Mouse (Mus musculus): ENCODE measurements around the gene Zfpm1.

GRCm38 (mm10) chr8:122319708-122320075, 37.8 kb downstream of the Zfpm1 start:
- TF ChIP-seq FLI1 (IDR thresholded peaks at IDR 0.05; ENCODE audit: low read length) (no peak), GATA1 (IDR thresholded peaks at IDR 0.05; ENCODE audit: borderline replicate concordance, low read length) (no peak)

All from megakaryocyte, embryonic 14.5 days (primary cell).